Mouse (Mus musculus): ENCODE data around the gene B630019K06Rik.

GRCm38 (mm10) chrX:8843694-8844093, 48.5 kb upstream of the B630019K06Rik start, which contains the start of gene Gm6592:
- TF ChIP-seq HCFC1 (IDR thresholded peaks at IDR 0.05; ENCODE audit: low read depth, low read length) (no peak), JUN (IDR thresholded peaks at IDR 0.05; ENCODE audit: insufficient read depth, low read depth, low read length) (no peak), POLR2AphosphoS2 (IDR thresholded peaks at IDR 0.05; ENCODE audit: low read depth, low read length) (no peak), NRF1 (IDR thresholded peaks at IDR 0.05; ENCODE audit: low read depth, low read length) (no peak), MEF2A (IDR thresholded peaks at IDR 0.05; ENCODE audit: borderline replicate concordance, low read depth, low read length) (no peak), UBTF (IDR thresholded peaks at IDR 0.05; ENCODE audit: low read depth, low read length) (no peak), CTCF (conservative IDR thresholded peaks at IDR 0.05 in 1 of 2, IDR thresholded peaks at IDR 0.05 in 1 of 2; ENCODE audit: low read depth in 2 of 2, low read length in 2 of 2) (no peak), RAD21 (IDR thresholded peaks at IDR 0.05; ENCODE audit: low read depth, low read length) (no peak), ZNF384 (IDR thresholded peaks at IDR 0.05; ENCODE audit: low read depth, low read length) (no peak)
